Mouse (Mus musculus): ENCODE results near the gene Lrg1. TPM values are rescaled to one million over a fixed set of nuclear protein-coding genes. Genes with fewer than 3 reads are reported as not detected.

Gene Lrg1
- total and polyA plus RNA-seq, 3 experiments = not detected

DNA sequence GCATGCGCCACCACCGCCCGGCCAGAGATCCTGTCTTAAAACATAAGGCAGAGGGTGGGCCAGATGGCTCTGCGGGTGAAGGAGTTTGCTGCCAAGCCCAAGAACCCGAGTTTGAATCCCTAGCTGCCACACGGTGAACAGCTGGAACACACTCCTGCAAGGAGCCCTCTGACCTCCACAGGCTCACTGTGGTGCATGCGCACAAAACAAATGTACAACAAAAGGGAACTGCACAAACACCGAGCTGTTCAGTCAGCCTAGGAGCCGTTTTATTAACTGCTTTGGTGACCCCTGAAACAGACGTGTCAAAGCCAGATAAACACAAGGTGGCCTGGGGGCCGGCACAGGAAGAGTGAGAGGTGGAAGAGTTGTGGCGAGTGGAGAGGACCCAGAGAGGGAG, 2.4 kb downstream of the Lrg1 start:
- Histone ChIP-seq H3K79me2 (ENCODE audit: control insufficient read depth, insufficient read depth, low read length, poor library complexity) (no peaks in the 10 kb centered on the region), H3K36me3 (ENCODE audit: control insufficient read depth in 1 of 2, insufficient read depth in 2 of 2, low read length in 2 of 2) (no peaks in the 10 kb centered on the region), H3K9ac (ENCODE audit: control insufficient read depth, low read depth, low read length, poor library complexity, severe bottlenecking) (no peak overlapping the region), H3K27ac (ENCODE audit: control insufficient read depth, low read depth, low read length) (no peak overlapping the region), H3K9me3 (replicated peaks; ENCODE audit: insufficient read depth, low read length) (no peaks in the 10 kb centered on the region), H3K27me3 (ENCODE audit: control insufficient read depth in 1 of 2, insufficient read depth in 2 of 2, low read length in 2 of 2) (no peaks in the 10 kb centered on the region), H3K4me3 (ENCODE audit: control insufficient read depth in 1 of 2, insufficient read depth in 1 of 2, low read depth in 2 of 2, low read length in 2 of 2) (no peak overlapping the region), H3K4me1 (ENCODE audit: control insufficient read depth in 1 of 2, insufficient read depth in 2 of 2, low read length in 2 of 2) (no peaks in the 10 kb centered on the region)
- no peak for DNase-seq (ENCODE audit: low read depth, low spot score)
- no peak for TF ChIP-seq MAFK (IDR thresholded peaks at IDR 0.05; ENCODE audit: borderline replicate concordance, low read depth, low read length)
- TF ChIP-seq CHD2 (IDR thresholded peaks at IDR 0.05; ENCODE audit: low read length) = no peak
- no peak for TF ChIP-seq TCF12 (IDR thresholded peaks at IDR 0.05; ENCODE audit: low read depth, low read length)
- TF ChIP-seq MAZ (IDR thresholded peaks at IDR 0.05; ENCODE audit: low read depth, low read length) = no peak
- no peak for TF ChIP-seq TAL1 (IDR thresholded peaks at IDR 0.05; ENCODE audit: low read length)
- TF ChIP-seq ZKSCAN1 (IDR thresholded peaks at IDR 0.05; ENCODE audit: low read depth, low read length) = no peak
- TF ChIP-seq E2F4 (IDR thresholded peaks at IDR 0.05; ENCODE audit: borderline replicate concordance, low read depth, low read length) = no peak
- TF ChIP-seq ZNF384 (IDR thresholded peaks at IDR 0.05; ENCODE audit: low read depth, low read length) = no peak
- no peak for TF ChIP-seq KAT2A (conservative IDR thresholded peaks at IDR 0.05; ENCODE audit: low read depth, low read length)
- TF ChIP-seq CTCF (IDR thresholded peaks at IDR 0.05 in 2 of 3, conservative IDR thresholded peaks at IDR 0.05 in 1 of 3; ENCODE audit: control insufficient read depth in 1 of 3, insufficient read depth in 1 of 3, low read depth in 2 of 3, low read length in 3 of 3, poor library complexity in 1 of 3, severe bottlenecking in 1 of 3) = no peak

GRCm38 (mm10) chr17:56117251-56117710, 4.5 kb downstream of the Lrg1 start, which contains the start of gene Plin5:
Gene Plin5, minus strand, starts transcription at chr17:56117596.
- H3K27ac ChIP-seq (ENCODE audit: control insufficient read depth, low read depth, low read length) = no peak within 1 kb of the TSS
- no peaks in the 10 kb centered on the region for H3K9me3 ChIP-seq (replicated peaks; ENCODE audit: insufficient read depth, low read length)
- H3K4me1 ChIP-seq (ENCODE audit: control insufficient read depth in 1 of 2, insufficient read depth in 2 of 2, low read length in 2 of 2) = no peaks in the 10 kb centered on the region
- TF ChIP-seq BHLHE40 (IDR thresholded peaks at IDR 0.05; ENCODE audit: borderline replicate concordance, low read depth, low read length) = no peak
- no peak for TF ChIP-seq NELFE (IDR thresholded peaks at IDR 0.05; ENCODE audit: low read depth, low read length)
- TF ChIP-seq SMC3 (IDR thresholded peaks at IDR 0.05; ENCODE audit: low read depth, low read length) = no peak
- TF ChIP-seq RAD21 (IDR thresholded peaks at IDR 0.05; ENCODE audit: low read depth, low read length) = no peak
- TF ChIP-seq EP300 (IDR thresholded peaks at IDR 0.05; ENCODE audit: low read depth in 1 of 2, low read length in 2 of 2) = no peak
- TF ChIP-seq ZNF384 (IDR thresholded peaks at IDR 0.05; ENCODE audit: low read depth, low read length) = no peak
- no peak for TF ChIP-seq MXI1 (IDR thresholded peaks at IDR 0.05; ENCODE audit: low read depth, low read length)
- TF ChIP-seq TBP (IDR thresholded peaks at IDR 0.05; ENCODE audit: low read depth, low read length) = no peak
- no peak for TF ChIP-seq SIN3A (IDR thresholded peaks at IDR 0.05; ENCODE audit: low read length)
- TF ChIP-seq MAZ (IDR thresholded peaks at IDR 0.05; ENCODE audit: low read depth, low read length) = no peak
- TF ChIP-seq POLR2AphosphoS2 (IDR thresholded peaks at IDR 0.05; ENCODE audit: low read length) = no peak
- TF ChIP-seq NRF1 (IDR thresholded peaks at IDR 0.05; ENCODE audit: insufficient read depth, low read depth, low read length, poor library complexity, severe bottlenecking) = no peak
- TF ChIP-seq USF2 (IDR thresholded peaks at IDR 0.05; ENCODE audit: borderline replicate concordance in 1 of 2, insufficient read depth in 1 of 2, low read depth in 1 of 2, low read length in 2 of 2) = no peak
- TF ChIP-seq TAL1 (IDR thresholded peaks at IDR 0.05; ENCODE audit: low read length) = no peak
- no peak for TF ChIP-seq MAX (IDR thresholded peaks at IDR 0.05; ENCODE audit: low read length)
- no peak for TF ChIP-seq GATA1 (IDR thresholded peaks at IDR 0.05; ENCODE audit: low read depth, low read length)
- DNase-seq (ENCODE audit: low read depth, low spot score) = no peak
- no peak within 1 kb of the TSS for H3K4me3 ChIP-seq (ENCODE audit: control insufficient read depth in 1 of 2, insufficient read depth in 1 of 2, low read depth in 2 of 2, low read length in 2 of 2)
- no peaks in the 10 kb centered on the region for H3K36me3 ChIP-seq (ENCODE audit: control insufficient read depth in 1 of 2, insufficient read depth in 2 of 2, low read length in 2 of 2)
- no peaks in the 10 kb centered on the region for H3K79me2 ChIP-seq (ENCODE audit: control insufficient read depth, insufficient read depth, low read length, poor library complexity)
- no peaks in the 10 kb centered on the region for H3K27me3 ChIP-seq (ENCODE audit: control insufficient read depth in 1 of 2, insufficient read depth in 2 of 2, low read length in 2 of 2)
- no peak within 1 kb of the TSS for H3K9ac ChIP-seq (ENCODE audit: control insufficient read depth, low read depth, low read length, poor library complexity, severe bottlenecking)
